Mouse (Mus musculus) large intestine, adult 2 months (tissue): ENCODE measurements at regions not wholly inside any gene's neighbourhood (a gene's known extent, or its start where the extent isn't known, plus 50 kb on each side); places are given as distances from the start of the nearest gene placed in this dataset.

Experiments used
- DNase-seq: peaks from one replicate; pipeline ENCODE4 v3.0.0-alpha.2; 2012; ENCODE audit warnings: low read depth, low spot score
- WGBS: fragments of 180-500 bp; shearing (Covaris S2); methylation state at CpG from one replicate; pipeline ENCODE4 v1.1.7; 2018; 5-methylcytosine and 5-hydroxymethylcytosine counted together

- WGBS: 81% methylated on average over 13 of the region's 13 CpGs
- DNase-seq: no peak
Measured at GRCm38 (mm10) chr9:113346531-113346930, 361.5 kb downstream of the Pdcd6ip start.

GRCm38 (mm10) chr9:113342131-113342530 is 365.9 kb downstream of the Pdcd6ip start:
- DNase-seq: no peak
- 71% methylated on average over 7 of the region's 7 CpGs for WGBS

- DNase-seq: no peak
- WGBS: 52% methylated on average over 6 of the region's 6 CpGs
Measured at GRCm38 (mm10) chr9:113340838-113341237, 367.2 kb downstream of the Pdcd6ip start.

- 70% methylated on average over 3 of the region's 3 CpGs for WGBS
- DNase-seq: no peak
Measured at GRCm38 (mm10) chr9:113340036-113340435, 368.0 kb downstream of the Pdcd6ip start.

- WGBS: 55% methylated on average over 3 of the region's 3 CpGs
- no peak for DNase-seq
Measured at GRCm38 (mm10) chr9:113324489-113324888, 383.6 kb downstream of the Pdcd6ip start.

GRCm38 (mm10) chr9:113309707-113310574 is 398.1 kb downstream of the Pdcd6ip start:
- DNase-seq: no peak
- WGBS: 68% methylated on average over 7 of the region's 7 CpGs

- DNase-seq: no peak
- 58% methylated on average over 4 of the region's 4 CpGs for WGBS
Measured at GRCm38 (mm10) chr9:113305761-113306160, 402.3 kb downstream of the Pdcd6ip start.

- DNase-seq: no peak
- 68% methylated on average over 1 of the region's 1 CpGs for WGBS
Measured at GRCm38 (mm10) chr9:113302429-113302828, 405.6 kb downstream of the Pdcd6ip start.

GRCm38 (mm10) chr9:113300846-113301245 is 407.2 kb downstream of the Pdcd6ip start:
- WGBS: 28% methylated on average over 2 of the region's 2 CpGs
- DNase-seq: no peak

GRCm38 (mm10) chr9:113299900-113300299 is 408.2 kb downstream of the Pdcd6ip start:
- DNase-seq: no peak
- 43% methylated on average over 3 of the region's 3 CpGs for WGBS

- 59% methylated on average over 5 of the region's 5 CpGs for WGBS
- DNase-seq: no peak
Measured at GRCm38 (mm10) chr9:113295850-113296467, 412.1 kb downstream of the Pdcd6ip start.

GRCm38 (mm10) chr9:113287397-113287796 is 420.7 kb downstream of the Pdcd6ip start:
- WGBS: 68% methylated on average over 4 of the region's 4 CpGs
- DNase-seq: no peak

GRCm38 (mm10) chr9:113283244-113283643 is 424.8 kb downstream of the Pdcd6ip start:
- 31% methylated on average over 1 of the region's 1 CpGs for WGBS
- DNase-seq: no peak

- 81% methylated on average over 4 of the region's 4 CpGs for WGBS
- no peak for DNase-seq
Measured at GRCm38 (mm10) chr9:113270595-113270994, 437.5 kb downstream of the Pdcd6ip start.

GRCm38 (mm10) chr9:113267696-113268095 is 440.4 kb downstream of the Pdcd6ip start:
- no peak for DNase-seq
- 80% methylated on average over 8 of the region's 8 CpGs for WGBS

- WGBS: 82% methylated on average over 6 of the region's 6 CpGs
Measured at GRCm38 (mm10) chr9:113263636-113264035, 444.4 kb downstream of the Pdcd6ip start.

GRCm38 (mm10) chr9:113260296-113260695 is 447.8 kb downstream of the Pdcd6ip start:
- DNase-seq: no peak
- WGBS: 84% methylated on average over 2 of the region's 2 CpGs

More at GRCm38 (mm10) chr9:113263636-113264035, 444.4 kb downstream of the Pdcd6ip start:
- no peak for DNase-seq

GRCm38 (mm10) chr9:113258556-113258955 is 449.5 kb downstream of the Pdcd6ip start:
- no peak for DNase-seq
- WGBS: 76% methylated on average over 2 of the region's 2 CpGs

GRCm38 (mm10) chr9:113248703-113249274 is 459.3 kb downstream of the Pdcd6ip start:
- 76% methylated on average over 12 of the region's 12 CpGs for WGBS
- DNase-seq: no peak

- DNase-seq: no peak
- 47% methylated on average over 5 of the region's 5 CpGs for WGBS
Measured at GRCm38 (mm10) chr9:113247950-113248349, 460.1 kb downstream of the Pdcd6ip start.

GRCm38 (mm10) chr9:113243870-113244269 is 464.2 kb downstream of the Pdcd6ip start:
- 88% methylated on average over 2 of the region's 2 CpGs for WGBS
- no peak for DNase-seq
